Mouse (Mus musculus) gastrocnemius, postnatal 10 days (tissue): Measurements from ENCODE around the gene Ascc2. TPM values are rescaled to one million over a fixed set of nuclear protein-coding genes. Genes with fewer than 3 reads are reported as not detected.
A peak's percentile ranks its signal among the peaks of the same experiment; 100 is the strongest.
"Not testable (repeated sequence)": the region's sequence is repeated elsewhere in the genome, so short reads cannot be mapped to it uniquely, and the experiment has no call there.

ENCODE experiments used
- DNase-seq: peaks from one replicate; pipeline ENCODE4 v3.0.0; 2021; ENCODE audit warnings: mixed read lengths
- total RNA-seq, 2 experiments: library from RNA; stranded (reverse); gene quantifications; 2 replicates each; pipeline ENCODE4 v1.2.3; 2021

The Ascc2 gene
- total RNA-seq, 2 experiments from 2014 or later, result 13.7 to 16.5 TPM

DNA sequence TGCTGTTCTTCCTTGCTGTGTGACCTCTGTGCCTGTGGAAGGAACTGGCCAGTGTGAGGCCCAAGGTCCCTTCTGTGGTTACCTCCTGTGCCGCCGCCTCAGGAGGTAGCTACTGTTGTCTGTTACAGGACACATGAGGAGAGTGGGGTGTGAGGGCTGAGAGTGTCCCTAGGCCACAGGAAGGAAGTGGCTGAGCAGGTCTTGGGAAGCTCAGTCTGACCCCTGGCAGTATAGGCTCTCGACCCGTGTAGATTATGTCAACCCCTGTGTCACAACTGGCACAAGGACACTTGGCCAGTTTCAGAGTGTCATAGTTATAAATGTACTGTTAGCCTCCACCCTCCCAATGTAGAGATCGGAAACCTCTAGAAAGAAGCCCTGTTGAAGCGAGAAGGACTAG, 46.0 kb downstream of the Ascc2 start:
- no peak for DNase-seq

DNA sequence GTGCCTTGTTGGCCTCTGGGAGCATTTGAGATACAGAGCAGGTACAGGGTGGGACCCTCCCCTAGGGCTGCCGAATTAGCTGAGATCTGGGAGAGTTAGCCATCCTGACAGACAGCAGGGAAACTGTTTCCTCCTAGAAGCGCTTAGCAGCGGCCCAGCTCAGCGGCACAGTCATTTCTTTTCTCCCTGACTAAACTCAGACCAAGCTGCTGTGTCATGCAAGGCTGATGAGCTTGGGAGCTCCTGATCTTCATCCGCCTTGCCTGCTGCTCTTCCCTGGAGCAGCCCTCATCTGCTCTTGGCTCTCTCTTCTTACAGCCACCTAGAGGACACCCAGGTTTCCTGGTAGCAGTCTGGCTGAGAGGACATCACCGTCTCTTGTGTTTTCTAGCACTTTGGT, 46.6 kb downstream of the Ascc2 start:
- no peak for DNase-seq

DNA sequence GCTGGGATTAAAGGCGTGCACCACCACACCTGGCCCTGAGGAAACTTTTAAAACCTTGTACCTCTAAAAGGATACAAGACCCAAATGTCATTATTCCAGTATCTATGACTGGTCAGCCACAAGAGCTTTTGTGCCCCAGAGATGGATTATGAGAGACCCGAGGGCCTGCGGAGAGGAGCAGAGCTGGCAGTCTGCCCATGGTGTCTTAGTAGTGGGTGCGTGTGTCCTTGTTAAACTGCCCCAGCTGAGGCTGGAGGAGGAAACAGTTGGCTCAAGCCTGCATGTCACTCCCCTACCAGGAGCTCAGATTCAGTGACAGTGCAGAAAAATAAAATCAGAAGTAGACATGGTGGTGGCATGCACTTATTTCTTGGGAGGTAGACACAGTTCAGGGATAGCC, 47.5 kb downstream of the Ascc2 start:
- DNase-seq, result no peak

DNA sequence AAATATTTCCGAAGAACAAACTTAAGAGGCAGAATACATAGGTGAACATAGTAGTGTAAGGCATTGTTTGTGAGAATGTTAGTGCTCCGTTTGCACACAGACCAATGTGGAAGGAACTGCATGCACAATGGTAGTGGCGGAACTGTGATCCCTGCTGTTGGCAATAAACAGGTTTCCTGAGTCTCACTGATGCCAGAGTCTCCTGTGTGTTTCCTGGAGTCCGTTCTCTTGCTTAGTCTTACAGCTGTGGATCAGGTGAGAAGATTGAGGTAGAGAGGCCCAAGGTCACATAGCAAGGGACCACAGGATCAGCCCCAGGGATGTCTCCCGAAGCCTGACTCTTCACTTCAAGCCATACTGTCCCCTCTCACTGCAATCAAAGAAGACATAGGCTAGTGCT, 48.0 kb downstream of the Ascc2 start:
- DNase-seq, result no peak

DNA sequence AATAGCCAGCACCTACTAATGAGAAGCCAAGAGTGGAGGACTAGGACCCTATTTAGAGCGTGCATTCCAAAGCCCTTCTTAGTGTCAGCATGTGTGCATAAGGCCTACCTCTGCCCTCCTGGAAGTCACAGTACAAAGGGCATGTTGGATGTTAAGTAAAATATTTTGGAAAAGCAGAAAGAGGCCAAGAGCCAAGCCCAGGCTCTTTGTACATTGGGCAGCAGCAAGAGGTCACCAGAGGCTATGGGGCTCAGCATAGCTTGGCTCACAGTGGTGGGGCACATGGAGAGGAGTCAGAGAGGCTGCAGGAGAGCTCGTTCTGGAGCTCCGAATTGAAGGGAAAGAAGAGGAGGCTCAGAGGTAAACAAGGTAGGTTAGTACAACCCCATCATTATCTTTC, 49.5 kb downstream of the Ascc2 start:
- DNase-seq, result no peak

DNA sequence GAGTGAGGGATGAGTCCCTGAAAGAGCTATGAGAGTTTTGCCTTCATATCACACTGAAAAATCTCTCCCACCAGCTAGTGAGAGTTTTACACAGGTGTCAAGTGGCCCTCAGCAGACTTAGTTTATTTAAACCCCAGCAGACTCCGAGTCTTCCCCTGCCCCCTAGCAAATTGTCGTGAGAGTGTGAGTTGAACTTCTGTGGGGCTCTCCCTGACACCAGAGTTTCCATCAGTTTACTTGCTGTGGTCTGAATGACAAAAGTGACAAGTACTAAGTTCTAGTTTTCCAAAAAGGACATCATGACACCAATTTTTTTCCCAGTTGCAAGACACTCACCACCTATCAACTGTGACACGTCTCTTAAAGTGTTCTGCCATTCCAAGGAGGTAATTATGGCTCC, 50.3 kb downstream of the Ascc2 start:
- no peak for DNase-seq

DNA sequence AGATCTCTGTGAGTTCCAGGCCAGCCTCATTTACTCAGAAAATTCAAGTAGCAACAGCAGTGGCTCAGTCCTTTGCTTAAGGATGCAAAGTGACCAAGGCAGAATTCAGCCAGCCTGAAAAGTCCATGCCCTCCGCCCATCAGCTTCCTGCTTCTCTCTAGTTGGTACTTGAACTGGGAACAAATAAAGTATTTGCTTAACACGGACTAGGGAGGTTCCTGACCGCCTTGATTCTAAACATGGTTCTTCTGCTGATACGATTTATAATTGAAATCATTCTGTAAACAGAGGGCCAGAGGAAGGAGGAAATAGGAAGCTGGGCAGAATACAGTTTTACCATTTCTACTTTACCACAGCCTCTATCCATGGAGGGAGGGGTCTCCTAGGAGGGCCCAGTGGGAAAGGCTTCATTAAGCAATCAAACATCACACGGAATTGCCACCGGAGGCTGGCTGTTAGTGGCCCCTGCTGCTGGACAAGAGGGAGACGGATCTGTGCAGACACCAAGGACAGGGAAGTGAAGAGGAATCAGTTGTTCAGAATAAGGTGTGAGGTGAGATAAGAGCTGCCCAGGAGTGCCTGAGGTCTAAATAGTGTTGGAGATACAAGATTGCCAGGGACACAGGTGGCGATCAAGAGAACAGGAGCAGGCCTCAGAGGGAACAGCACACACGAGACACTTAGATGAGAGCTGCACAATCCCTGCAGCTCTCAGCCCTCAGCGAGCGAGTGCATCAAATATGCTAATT, 51.3 kb downstream of the Ascc2 start:
- DNase-seq, result no peak

DNA sequence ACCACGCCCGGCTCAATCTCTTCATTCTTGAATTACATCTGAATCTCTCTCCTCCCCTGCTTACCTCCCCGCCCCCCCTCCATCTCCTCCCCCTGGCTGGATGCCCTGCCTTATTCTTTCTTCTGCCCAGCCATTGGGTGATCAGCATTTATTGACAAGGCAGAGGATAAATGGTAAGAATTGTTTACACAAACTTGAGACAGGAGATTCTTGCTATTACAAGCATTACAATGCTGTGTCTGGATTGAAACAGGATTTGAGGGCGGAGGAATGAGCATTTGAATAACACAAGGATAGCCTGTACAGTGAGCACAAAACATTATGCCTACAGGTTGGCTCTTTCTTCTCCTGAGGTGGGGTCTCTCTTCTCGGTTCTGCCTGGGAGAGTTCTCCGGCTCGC, 52.8 kb downstream of the Ascc2 start:
- DNase-seq, result no peak

DNA sequence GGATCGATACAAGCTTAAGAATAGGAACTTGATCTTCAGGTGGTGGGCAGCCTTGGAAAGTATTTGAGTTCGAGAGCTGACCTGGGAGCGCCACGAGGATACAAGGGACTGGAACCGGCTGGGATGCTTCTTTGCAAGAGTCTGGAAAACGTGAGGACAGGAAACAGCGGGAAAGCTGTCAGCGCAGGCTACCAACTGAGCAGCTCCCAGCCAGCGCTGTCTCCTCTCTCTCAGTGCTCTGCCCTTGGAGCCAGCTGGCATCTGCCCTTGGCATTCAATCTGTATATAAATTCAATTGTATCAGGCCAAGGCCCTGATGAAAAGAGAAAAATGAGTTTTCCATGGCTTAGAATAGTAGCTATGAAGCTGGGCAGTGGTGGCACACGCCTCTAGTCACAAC, 53.7 kb downstream of the Ascc2 start:
- no peak for DNase-seq

DNA sequence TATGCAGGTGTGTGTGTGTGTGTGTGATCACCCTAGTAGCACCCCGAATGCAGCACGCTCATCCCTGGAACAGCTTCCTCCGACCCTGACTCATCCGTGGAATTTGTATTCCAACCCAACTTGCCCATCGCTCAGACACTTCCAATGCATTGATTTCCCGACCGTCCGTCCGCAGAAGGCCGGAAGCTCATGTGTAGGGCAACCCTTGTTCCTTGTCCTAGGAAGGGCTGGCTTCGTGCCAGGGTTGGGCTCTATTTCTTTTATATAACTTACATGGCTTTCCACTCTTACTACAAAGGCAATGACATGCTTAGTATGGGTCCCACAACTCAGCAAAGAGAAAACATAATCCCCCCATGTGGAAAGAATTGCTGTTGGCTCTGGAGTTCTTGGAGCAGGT, 54.6 kb downstream of the Ascc2 start:
- no peak for DNase-seq

DNA sequence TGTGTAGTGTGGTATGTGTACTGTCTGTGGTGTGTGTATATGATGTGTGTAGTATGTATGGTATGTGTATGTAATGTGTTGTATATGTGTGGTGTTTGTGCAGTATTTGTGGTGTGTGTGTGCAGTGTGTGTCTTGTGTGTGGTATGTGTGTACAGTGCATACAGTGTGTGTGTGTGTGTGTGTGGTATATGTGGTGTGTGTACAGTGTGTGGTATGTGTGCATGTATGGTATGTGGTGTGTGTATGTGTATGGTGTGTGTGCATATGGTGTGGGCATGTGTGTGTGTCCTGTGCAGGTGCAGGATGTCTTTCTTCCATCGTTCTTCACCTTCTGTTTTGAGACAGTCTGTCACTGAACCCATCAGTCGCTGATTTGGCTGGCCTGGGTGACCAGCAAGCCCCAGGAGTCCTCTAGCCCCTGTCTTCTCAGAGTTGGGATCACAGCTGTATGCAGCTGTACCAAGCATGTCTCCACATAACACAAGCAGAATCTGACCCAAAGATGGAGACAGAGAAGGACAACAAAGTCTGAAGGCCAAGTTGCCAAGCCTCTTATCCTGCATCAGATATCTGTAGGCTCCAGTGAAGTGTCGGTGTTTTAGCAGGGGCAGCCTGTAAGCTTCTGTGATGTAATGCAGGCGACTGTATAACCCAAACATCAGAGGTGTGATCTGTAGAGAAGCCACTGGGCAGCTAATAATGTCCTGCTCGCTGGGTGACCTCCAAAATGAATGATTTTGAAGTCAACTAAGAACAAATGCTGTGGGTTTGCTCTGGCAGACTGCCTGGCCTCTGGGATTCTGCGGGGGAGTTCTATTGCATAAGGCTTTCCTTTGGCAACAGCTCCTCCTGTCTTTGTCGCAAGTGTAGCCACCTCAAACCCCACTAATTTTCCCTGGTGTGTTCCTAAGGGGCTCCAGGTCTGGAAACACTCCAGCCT, 59.8 kb downstream of the Ascc2 start:
- DNase-seq, result peak; percentile 62

DNA sequence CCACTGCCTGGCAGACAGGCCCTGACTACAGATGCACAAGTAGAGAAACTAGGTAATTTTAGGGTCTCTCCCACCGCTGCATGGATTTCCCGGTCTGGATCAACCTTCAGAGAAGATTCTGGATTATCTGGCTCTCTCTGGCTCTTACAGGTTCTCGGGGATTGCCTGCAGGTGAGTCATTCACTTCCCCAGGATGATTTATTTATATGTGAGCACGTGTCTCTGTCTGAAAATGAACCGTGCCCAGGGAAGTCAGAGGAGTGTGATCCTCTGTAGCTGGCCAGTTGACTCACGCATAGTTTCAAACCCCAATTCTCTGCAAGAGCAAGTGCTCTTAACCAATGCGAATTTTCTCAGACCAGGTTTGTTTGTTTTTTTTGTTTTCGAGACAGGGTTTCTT, 63.2 kb downstream of the Ascc2 start:
- no peak for DNase-seq

DNA sequence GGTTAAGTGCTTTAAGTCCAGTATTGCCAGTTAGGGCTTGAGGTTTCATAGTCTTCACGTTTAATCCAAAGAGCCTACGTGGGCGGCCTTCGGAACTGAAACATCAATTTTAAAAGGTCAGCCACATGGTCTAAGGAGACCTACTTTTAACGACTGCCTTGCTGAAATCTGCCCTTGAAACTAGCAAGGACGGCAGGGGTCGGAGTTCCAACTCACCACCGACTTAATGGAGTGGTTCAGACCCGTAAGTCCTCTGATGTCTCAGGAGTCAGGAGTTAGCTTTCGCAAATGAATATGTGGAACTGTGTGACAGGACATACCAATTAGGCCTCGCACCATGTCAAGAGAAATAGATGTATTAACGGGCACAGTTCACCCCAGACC, 66.1 kb downstream of the Ascc2 start:
- DNase-seq, result no peak

DNA sequence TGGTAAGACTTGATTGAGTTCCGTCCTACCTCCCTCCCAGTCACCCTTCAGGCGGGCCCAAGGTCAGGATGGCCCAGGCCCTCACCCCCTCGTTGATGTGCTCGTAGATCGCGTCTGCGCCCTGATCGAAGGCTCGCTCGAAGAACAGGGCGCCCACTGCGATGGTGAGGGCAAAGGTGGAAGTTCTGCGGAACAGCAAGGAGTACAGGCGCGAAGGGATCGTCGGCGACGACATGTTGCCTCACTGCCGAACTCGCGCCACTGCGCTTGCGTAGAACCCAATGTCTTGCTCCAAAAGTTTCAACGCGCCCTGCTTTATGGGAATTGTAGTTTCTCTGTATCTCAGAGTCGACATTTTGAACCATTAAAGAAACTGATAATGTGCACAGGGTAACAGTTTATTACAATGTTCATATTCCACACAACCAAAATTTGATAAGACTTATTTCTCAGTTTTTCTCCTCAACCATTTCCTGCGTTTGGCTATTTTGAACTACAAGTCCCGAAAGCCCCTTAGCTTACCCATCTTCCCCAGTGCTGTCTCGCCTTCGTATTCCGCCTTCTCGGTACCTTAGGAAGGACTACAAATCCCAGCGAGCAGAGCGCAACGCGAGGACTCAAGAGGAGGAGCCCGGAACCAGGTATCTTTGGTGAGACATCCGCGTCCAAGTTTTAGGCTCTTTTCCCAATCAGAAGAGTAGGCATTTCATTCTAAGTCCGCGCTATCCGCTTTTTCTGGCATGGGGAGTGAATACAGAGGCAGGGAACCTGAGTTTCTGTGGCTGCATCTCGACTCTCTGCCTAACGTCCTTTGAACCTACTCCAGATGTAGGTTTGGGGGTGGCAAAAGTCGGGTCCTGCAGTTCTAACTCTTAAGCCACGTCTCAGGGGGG, 66.8 kb downstream of the Ascc2 start, which contains the start of the genes Uqcr10 and Zmat5:
TSS of gene Uqcr10 (minus strand) at position 271 of the 893 bp plus-strand sequence.
TSS of gene Zmat5 (plus strand) at position 607 of the 893 bp plus-strand sequence.
- DNase-seq, result peak; percentile 93

DNA sequence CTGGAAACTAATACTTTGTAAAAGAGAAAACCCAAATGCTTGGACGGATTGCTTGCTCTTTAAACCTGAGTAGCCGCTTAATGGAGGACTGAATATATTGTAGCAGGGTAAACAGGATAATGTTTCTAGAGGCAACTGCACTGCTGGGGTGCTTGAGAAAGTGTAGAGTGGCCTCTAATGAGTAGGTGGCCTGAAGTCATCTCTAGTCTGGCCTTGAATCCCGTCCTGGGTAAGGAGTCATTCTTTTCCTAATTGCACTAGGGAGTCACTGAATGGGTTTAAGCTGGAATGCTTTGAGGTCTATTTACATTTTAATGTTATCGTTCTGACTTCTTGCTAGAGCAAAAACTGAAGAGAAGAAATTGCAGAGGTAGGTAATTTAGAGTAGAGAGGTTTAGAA, 67.6 kb downstream of the Ascc2 start:
- no peak for DNase-seq

DNA sequence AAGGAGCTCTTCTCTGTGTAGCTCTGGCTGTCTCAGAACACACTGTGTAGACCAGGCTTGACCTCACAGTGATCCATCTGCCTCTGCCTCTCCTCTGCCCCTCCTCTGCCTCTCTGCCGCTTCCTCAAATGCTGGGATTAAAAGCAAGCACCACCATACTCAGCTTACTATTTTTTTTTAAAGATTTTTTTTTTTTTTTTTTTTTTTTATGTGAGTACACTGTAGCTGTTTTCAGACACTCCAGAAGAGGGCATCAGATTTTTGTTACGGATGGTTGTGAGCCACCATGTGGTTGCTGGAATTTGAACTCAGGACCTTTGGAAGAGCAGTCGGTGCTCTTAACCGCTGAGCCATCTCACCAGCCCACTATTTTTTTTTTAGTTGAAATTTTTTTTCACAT, 72.6 kb downstream of the Ascc2 start:
- DNase-seq, result not testable (repeated sequence)

DNA sequence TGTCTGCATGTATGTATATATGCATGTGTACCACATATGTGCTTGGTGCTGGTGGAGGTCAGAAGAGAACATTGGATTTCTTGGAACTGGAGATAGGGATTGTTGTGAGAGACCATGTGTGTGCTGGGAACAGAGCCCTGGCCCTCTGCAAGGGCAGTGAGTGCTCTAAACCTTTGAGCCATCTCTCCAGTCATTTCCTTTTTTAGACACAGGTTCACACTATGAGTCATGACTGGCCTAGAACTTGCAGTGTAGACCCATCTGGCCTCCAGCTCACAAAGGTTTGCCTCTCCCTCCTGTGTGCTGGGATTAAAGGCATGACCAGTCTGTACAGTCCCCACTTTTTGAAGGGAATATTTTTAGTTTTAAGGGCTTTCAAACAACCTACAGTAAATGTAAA, 75.3 kb downstream of the Ascc2 start:
- no peak for DNase-seq

DNA sequence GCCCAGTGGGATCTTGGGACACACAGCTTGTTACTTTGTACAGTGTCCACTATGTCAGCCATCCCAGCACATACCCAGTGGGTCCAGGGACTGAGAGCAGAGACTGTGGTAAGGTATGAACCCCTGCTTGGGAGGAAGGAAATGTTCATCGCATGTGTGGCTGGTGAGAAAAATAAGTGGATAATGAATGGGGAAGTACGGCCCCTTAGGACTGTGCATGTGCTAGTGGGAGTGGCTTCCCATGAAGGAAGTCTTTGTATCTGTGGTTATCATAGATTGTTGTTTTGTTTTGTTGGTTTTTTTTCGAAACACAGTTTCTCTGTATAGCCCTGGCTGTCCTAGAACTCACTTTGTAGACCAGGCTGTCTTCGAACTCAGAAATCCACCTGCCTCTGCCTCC, 77.2 kb downstream of the Ascc2 start:
- DNase-seq, result no peak

DNA sequence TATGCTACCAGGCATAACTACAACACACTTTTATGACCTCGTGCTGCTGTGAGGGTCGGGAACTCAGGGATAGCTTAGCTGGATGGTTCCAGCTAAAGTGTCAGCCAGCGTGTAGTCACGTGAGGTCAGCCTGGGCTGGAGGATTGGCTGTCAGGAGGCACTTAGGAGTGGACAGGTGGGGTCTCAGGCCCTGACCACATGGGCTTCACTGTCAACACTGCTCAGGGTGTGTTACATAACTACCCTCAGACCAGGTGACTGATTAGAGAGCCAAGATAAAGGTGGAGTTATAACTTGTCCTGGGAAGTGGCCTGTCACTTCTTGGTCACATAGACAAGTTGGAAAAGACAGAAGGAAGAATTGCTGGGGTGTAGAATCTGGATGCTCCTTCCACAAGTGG, 78.0 kb downstream of the Ascc2 start:
- no peak for DNase-seq

DNA sequence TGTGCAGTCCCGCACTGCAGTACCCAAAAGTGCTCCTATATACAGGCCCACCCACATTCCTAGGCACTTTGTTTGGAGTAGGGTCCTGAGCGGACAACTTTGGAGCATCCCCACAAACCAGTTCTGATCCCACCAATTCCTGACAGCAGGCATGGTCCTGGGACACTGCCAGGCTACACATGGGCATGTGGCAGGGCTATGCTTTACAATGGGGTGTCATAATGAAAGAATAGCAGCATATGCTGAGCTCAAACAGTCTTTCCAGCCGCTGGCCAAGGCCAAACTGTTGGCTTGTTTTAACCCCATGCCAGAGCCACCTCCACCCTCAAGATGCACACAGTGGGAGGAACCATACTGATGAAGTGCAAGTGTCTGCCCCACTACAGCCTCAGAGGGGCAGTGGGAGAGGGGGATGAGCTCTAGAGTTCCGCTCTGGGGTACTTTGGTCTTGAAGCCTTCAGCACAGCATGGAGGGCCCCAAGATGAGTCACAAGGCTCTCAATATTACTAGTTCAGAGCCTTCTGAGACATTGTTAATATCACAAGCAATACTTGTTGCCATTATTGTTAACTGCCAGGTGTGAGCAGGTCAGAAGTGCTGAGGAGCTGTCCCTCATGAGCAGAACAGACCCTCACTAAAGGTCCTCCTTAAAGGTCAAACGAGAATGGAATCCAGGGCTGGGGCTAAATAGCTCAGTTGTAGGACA, 79.1 kb downstream of the Ascc2 start:
- no peak for DNase-seq

DNA sequence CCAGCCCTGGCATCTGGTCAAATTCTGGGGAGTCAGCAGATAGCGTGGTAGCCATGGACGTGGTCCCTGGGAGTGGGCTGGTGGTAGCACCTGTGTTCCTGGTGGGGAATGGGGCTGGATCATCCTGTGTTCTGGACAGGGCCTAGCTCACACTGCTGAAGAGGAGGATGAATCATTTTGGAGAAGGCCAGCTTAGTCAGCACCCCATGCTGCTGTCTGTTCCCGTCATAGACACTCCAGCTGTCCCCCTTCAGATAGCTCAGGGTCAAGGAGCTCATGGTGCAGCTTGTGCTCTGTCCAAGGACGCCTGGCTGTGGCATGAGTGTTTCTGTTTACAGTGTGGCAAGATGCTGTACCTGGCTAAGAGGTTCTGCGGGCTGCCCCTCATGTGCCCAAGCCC, 81.0 kb downstream of the Ascc2 start:
- DNase-seq, result no peak

DNA sequence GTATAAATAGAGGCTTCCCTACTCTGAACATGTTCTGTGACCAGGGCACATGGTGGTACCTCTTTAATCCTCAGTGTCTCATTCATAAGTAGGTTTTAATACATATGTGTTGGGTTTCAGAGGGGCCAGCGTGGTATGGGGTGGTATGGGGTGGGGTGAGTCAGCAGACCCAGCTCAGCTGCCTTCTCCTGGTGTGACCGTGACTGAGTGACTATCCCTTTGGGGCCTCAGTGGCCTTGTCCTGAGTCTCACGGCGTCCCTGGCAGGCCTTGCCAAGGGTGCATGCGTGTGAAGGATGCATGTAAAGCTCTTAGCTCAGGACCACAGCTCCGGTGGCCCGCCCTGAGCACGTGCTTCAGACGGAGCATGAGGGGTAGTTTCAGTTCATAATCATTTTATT, 82.4 kb downstream of the Ascc2 start:
- DNase-seq, result no peak
